Mouse (Mus musculus) embryo, embryonic 10.5 days (tissue): ENCODE results near the gene Bach2.

Experiments
- DNase-seq: peaks from one replicate; pipeline ENCODE4 v3.0.0-alpha.2; 2015; ENCODE audit warnings: low spot score

Gene Bach2

DNA sequence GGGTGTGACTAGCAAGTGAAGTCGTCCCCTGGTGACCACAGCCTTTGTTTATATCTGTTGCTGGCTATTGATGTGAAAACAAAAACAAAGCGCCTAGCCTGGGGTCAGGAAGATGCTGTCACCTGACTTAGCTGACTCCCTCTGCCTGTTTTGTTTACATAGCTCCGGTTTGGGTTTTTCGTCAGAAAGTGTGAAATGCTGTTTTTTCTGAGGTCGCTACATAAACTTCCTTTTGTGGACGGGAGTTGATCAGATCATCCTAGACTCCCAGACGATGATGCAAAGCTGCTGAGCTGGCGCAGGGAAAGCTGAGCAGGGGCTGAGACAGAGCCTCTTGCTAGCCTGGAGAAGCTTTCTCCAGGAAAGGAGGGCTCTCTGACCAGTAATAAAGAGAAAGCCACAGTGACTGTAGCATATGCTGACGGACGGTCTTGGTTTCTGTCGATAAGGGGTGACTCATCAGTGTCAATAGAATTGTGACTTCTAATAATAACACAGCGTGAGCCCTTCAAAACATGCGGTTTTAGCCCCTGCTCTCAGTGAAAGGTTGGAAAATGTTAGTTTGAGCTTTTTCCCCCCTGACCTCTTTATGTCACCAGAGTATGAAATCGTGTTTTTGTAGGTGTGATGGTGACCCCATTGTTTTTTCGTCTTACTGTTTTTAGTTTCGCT lies 11.9 kb downstream of the Bach2 start:
- DNase-seq, result peak; percentile 58

GRCm38 (mm10) chr4:32251005-32251365 lies 12.4 kb downstream of the Bach2 start:
- DNase-seq, result peak; percentile 75

GRCm38 (mm10) chr4:32251946-32252672 lies 13.5 kb downstream of the Bach2 start:
- DNase-seq, result no peak

DNA sequence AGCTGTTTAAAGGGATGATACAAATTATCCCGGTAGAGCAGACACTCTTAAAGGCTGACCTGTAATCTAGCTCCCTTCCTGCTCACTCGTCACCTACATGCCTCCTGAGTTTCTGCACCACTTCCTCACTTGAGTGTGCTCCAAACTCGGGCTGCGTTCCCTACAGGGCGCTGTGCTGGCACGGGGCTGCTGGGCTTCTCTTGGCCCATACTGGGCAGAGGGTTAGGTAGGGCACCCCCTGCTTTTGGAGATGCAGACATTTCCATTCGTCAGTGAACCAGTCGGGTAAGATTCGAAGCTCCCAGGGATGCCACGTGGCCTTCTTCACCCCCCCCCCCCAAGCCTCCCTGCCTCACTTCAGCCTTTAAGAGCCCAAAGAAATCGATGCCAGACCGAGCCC lies 19.1 kb downstream of the Bach2 start:
- no peak for DNase-seq

DNA sequence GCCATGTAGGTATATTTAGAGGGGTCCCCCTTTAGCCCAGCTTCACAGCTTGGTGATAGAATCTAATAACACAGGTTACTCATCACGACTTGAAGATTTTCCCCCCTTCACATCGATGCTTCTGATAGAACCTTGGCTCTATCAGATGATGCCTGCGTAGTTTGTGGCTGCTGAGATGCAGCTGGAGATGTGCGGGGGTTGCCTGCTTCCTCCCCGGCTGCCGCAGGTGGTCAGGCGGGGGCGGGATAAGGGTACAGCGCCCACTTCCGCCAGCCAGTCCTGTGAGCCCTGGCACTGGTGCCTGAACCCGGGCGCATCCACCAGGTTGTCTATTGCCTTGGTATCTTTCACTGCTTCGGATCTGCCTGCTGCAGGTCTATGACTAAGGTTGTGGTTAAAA lies 19.5 kb downstream of the Bach2 start:
- no peak for DNase-seq

DNA sequence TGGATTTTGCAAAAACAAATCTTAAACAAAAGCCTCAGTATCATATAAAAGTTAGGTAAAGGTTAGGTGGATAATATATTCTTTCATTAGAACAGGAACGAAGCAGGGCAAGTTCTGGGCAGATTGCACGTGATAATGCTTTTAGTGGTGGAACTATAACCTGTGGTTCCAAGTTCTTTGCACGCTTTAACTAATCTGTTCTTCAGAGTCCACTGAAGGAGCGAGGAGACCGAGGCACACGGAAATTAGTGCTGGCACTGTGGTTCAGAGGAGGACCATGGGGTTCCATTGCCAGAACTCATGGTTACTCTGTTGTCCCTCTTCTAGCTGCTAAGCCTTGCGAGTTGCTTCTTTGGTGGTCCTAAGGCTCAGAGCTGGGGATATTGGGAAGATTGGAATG lies 20.0 kb downstream of the Bach2 start:
- no peak for DNase-seq

- no peak for DNase-seq
Measured at GRCm38 (mm10) chr4:32260909-32261308, 22.3 kb downstream of the Bach2 start.

- DNase-seq, result no peak
Measured at GRCm38 (mm10) chr4:32262825-32263684, 24.5 kb downstream of the Bach2 start.

GRCm38 (mm10) chr4:32263685-32264038 lies 25.1 kb downstream of the Bach2 start:
- no peak for DNase-seq

DNA sequence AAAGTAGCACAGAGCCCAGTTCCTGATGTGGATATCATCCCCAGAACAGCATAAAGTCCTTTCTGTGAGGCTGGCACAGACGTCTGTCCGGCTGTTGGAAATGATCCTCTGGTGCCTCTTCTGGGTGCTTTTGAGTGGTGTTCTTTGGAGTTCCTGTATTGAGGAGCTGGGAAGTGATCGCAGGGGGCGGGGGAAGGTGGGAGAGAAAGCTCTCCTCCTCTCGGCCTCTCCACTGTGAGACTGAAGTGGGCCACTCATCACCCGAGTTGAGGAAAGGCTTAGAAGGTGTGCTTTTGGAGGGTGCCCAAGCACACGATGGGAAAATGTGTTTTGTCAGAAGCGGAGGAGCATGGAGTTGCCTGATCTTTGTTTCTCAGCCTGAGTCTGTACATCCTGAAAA lies 26.3 kb downstream of the Bach2 start:
- DNase-seq, result no peak

DNA sequence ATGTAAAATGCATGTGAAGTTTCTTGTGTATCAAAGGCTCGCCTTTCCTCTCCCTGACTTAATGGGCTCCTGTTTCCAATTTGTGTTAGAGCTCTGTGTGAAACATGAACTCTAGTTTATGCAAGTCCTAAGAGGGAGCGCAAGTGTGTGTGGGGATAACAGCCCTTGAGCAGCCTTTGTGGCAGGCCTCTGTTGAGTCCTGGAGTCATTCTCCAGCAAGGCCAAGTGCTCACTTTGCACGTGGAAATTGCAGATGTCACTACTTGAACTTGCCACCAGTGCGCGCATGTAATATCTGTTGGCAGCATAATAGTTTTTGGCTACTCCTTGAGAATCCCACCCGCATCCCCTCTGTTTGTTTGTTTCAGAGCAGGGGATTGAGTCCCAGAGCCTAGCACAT lies 28.1 kb downstream of the Bach2 start:
- DNase-seq, result peak; percentile 62

- DNase-seq, result no peak
Measured at GRCm38 (mm10) chr4:32268042-32268441, 29.4 kb downstream of the Bach2 start.

DNA sequence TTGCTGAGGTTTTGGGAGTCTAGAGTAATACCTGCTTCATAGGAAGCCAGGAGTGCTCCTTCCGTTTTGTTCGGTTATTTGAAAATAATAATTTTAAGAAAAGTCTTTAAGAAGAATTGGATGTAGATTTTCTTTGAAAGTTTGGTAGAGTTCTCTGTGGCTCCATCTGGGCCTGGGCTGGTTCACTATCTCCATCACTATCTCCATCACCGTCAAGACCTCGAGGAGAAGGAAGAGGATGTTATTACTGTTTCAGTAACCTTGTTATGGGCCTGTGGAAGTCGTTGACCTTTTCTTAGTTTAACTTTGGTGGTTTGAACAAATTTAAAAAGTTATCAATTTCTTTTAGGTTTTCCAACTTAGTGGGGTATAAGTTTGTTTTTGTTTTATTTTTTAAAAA lies 33.8 kb downstream of the Bach2 start:
- no peak for DNase-seq

GRCm38 (mm10) chr4:32274776-32275294 lies 36.2 kb downstream of the Bach2 start:
- DNase-seq, result no peak

DNA sequence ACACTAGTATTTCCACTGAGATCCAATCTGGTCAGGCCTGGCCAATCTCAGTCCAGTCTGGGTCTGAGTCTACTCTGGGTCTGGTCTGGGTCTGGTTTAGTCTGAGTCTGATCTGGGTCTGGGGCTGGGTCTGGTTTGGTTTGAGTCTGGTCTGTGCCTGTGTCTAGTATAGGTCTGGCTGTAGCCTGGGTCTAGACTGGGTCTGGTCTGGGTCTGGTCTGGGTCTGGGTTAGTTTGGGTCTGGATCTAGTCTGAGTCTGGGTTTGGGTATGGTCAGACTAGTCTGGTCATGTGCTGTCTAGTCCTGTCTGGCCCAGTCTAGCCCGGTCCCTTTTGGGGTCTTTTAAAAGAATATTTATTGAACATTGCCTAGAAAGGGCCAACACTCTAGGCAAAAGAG lies 41.2 kb downstream of the Bach2 start:
- no peak for DNase-seq

DNA sequence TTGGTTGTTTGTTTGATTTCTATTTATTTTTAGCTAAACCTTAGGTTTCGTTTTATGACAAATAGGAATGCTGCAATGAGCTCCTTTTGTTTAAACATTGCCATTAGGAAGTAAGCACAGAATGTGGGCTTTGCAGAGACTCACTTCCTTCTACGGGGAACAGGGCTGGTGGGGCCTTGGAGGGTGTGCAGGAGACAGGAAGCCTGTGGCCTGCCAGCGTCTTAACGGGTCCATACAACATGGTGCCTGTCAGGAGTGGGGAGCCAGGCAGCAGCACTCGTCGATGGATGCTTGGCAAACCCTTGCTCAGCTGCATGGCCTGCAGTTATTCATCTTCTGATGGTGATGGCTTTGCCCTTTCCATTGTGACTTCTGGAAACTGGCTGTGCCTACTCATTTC lies 41.8 kb downstream of the Bach2 start:
- DNase-seq, result no peak

DNA sequence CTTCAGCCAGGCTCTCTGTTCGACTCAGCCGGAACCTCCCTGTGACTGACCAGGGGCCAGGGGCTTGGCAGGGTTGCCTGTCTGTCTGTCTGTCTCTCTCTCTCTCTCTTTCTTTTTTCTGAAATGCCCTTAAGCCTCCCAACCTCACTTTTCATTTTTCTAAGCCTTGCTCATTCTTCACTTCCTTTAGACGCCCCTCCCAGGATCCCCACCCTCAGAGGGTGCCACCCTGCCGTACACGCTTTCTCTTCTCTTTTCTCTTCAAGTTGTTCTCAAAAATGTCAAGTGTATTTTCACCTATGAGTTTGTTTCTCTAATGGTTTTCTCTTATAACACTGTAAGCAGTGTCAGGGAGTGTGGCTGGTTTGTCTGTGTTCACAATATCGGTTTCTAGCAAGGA lies 42.7 kb downstream of the Bach2 start:
- no peak for DNase-seq

- DNase-seq, result no peak
Measured at GRCm38 (mm10) chr4:32286405-32286804, 47.8 kb downstream of the Bach2 start.

- peak; percentile 33 for DNase-seq
Measured at GRCm38 (mm10) chr4:32288036-32288860, 49.6 kb downstream of the Bach2 start.

- no peak for DNase-seq
Measured at GRCm38 (mm10) chr4:32289845-32290244, 51.2 kb downstream of the Bach2 start.

DNA sequence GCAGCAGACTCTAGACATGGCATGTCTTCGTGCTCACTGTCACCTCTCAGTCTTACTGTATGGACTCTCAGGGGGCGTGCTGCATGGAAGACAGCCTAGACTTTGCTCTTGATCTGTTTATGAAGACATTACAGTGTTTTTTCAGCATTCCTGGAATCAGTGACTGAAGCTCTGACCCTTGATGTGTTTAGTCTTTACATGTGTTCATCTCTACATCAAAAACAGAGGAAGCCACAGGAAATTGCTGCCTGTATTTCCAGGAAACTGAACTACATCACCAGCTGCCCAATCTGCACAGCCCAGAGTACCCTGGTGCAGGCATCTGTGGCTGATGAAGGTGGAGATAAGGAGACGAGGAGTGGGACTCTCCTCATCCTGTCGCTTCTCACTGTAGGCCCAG lies 52.8 kb downstream of the Bach2 start:
- no peak for DNase-seq

GRCm38 (mm10) chr4:32293686-32294265 lies 55.2 kb downstream of the Bach2 start:
- DNase-seq, result no peak
